Mouse (Mus musculus) heart, adult 2 months (tissue): ENCODE data around the gene Ldhc. TPM values are rescaled to one million over a fixed set of nuclear protein-coding genes. Genes with fewer than 3 reads are reported as not detected.

ENCODE experiments used
- DNase-seq, 2 experiments: peaks; one replicate each; pipeline ENCODE4 v3.0.0; 2021
- H3K27ac ChIP-seq: fragments of 200-600 bp; 2 replicates; pipeline ENCODE4 v1.8.1; 2022
- H3K27me3 ChIP-seq: fragments of 200-500 bp; 2 replicates; pipeline ENCODE4 v1.6.1; 2012; ENCODE audit warnings: mild to moderate bottlenecking, low read length, inconsistent platforms, mixed read lengths; ENCODE audit not compliant: control insufficient read depth, insufficient read depth
- H3K36me3 ChIP-seq: fragments of 200-500 bp; 2 replicates; pipeline ENCODE4 v1.6.1; 2012; ENCODE audit warnings: low read length, inconsistent platforms; ENCODE audit not compliant: control insufficient read depth, insufficient read depth
- H3K4me1 ChIP-seq: fragments of 200-500 bp; 2 replicates; pipeline ENCODE4 v1.6.1; 2011; ENCODE audit warnings: low read length; ENCODE audit not compliant: control insufficient read depth, insufficient read depth
- H3K4me3 ChIP-seq: fragments of 200-600 bp; 2 replicates; pipeline ENCODE4 v1.8.1; 2022
- H3K79me2 ChIP-seq: fragments of 200-500 bp; replicated peaks from 2 replicates; pipeline ENCODE4 v1.6.1; 2012; ENCODE audit warnings: mild to moderate bottlenecking, inconsistent platforms, low read length, moderate library complexity, mixed read lengths; ENCODE audit not compliant: control insufficient read depth, insufficient read depth
- H3K9ac ChIP-seq: fragments of 200-500 bp; 2 replicates; pipeline ENCODE4 v1.6.1; 2012; ENCODE audit warnings: low read depth, mild to moderate bottlenecking, control low read depth, inconsistent platforms, low read length, mixed read lengths
- CTCF ChIP-seq: fragments of 200-600 bp; IDR thresholded peaks from 2 replicates; pipeline ENCODE4 v1.8.1; 2022; ENCODE audit warnings: antibody characterized with exemption, mild to moderate bottlenecking, moderate library complexity
- EP300 ChIP-seq: fragments of 200-500 bp; IDR thresholded peaks from 2 replicates; pipeline ENCODE4 v1.6.1; 2011; ENCODE audit warnings: low read depth, low read length, control low read depth; ENCODE audit not compliant: insufficient read depth
- POLR2A ChIP-seq: fragments of 200-500 bp; IDR thresholded peaks from 2 replicates; pipeline ENCODE4 v1.6.1; 2011; ENCODE audit warnings: mild to moderate bottlenecking, low read depth, low read length, control low read depth; ENCODE audit not compliant: insufficient read depth
- WGBS: fragments of 180-500 bp; shearing (Covaris S2); methylation state at CpG from one replicate; pipeline ENCODE4 v1.1.7; 2018; 5-methylcytosine and 5-hydroxymethylcytosine counted together
- intact Hi-C: fragments of 180-260 bp; cut with DNase I; formaldehyde crosslinking; loops from one replicate; pipeline ENCODE4 v1.15.1; 2025
- polyA plus RNA-seq: library from polyadenylated mRNA; depleted of rRNA; stranded (reverse); fragments of >200 nt; gene quantifications from 2 replicates; pipeline ENCODE4 v1.2.3, GENCODE M21; 2012
- total RNA-seq, 2 experiments: library from RNA; stranded (reverse); gene quantifications; 2 replicates each; pipeline ENCODE4 v1.2.3; 2021

Ldhc gene
- total and polyA plus RNA-seq, 3 experiments: 1.1 TPM; not detected in 2

- under 1% methylated on average over 36 of the region's 36 CpGs for WGBS
- H3K9ac ChIP-seq: peak overlapping the region; percentile 95
- DNase-seq: peak in 1 of 2 experiments; percentile 66
- peak overlapping the region; percentile 99 for H3K27ac ChIP-seq
- no peaks in the 10 kb centered on the region for H3K27me3 ChIP-seq
- intact Hi-C loops: loop anchor here (2.0 to 5.0 kb wide), 4 partner anchors 17 to 166 kb away; partner anchors contain the start of genes Gtf2h1, Hps5 and Tsg101
- peaks cover 14% of the 10 kb centered on the region; the same call in 1 of the 2 replicates for H3K36me3 ChIP-seq
- H3K4me1 ChIP-seq: peaks cover 6% of the 10 kb centered on the region
- H3K4me3 ChIP-seq: peak overlapping the region; percentile 99
- TF ChIP-seq EP300: no peak
- no peak for TF ChIP-seq CTCF
- TF ChIP-seq POLR2A: no peak
- H3K79me2 ChIP-seq: no peaks in the 10 kb centered on the region
Measured at GRCm38 (mm10) chr7:46845978-46846485, 15.0 kb upstream of the Ldhc start.

GRCm38 (mm10) chr7:46846486-46847244 is 14.3 kb upstream of the Ldhc start:
- H3K79me2 ChIP-seq: no peaks in the 10 kb centered on the region
- under 1% methylated on average over 28 of the region's 28 CpGs for WGBS

GRCm38 (mm10) chr7:46849287-46849686 is 11.7 kb upstream of the Ldhc start:
- H3K9ac ChIP-seq: no peak overlapping the region
- intact Hi-C loops: loop anchor here (5.0 kb wide), 2 partner anchors 68 to 163 kb away; partner anchors contain the start of gene Tsg101
- no peaks in the 10 kb centered on the region for H3K27me3 ChIP-seq
- peaks cover 14% of the 10 kb centered on the region for H3K36me3 ChIP-seq
- no peaks in the 10 kb centered on the region for H3K79me2 ChIP-seq
- no peak for TF ChIP-seq CTCF
- no peak for TF ChIP-seq POLR2A
- no peak for TF ChIP-seq EP300
- no peak for DNase-seq
- H3K4me3 ChIP-seq: no peak overlapping the region
- H3K27ac ChIP-seq: no peak overlapping the region
- peaks cover 6% of the 10 kb centered on the region for H3K4me1 ChIP-seq
- 64% methylated on average over 5 of the region's 5 CpGs for WGBS

More at GRCm38 (mm10) chr7:46846486-46847244, 14.3 kb upstream of the Ldhc start:
- peak; percentile 68 to 79 for DNase-seq
- Histone ChIP-seq H3K4me3 (peak overlapping the region; percentile 99), H3K36me3 (peaks cover 14% of the 10 kb centered on the region; the same call in 1 of the 2 replicates), H3K27ac (peak overlapping the region; percentile 99), H3K4me1 (peaks cover 6% of the 10 kb centered on the region), H3K27me3 (no peaks in the 10 kb centered on the region), H3K9ac (peak overlapping the region; percentile 95)
- TF ChIP-seq CTCF (peak; percentile 50), EP300 (no peak), POLR2A (peak; percentile 35; the same call in 1 of the 2 replicates)
- intact Hi-C loops: loop anchor here (2.0 to 5.0 kb wide), 3 partner anchors 50 to 166 kb away; partner anchors contain the start of genes Gtf2h1, Hps5 and Tsg101

GRCm38 (mm10) chr7:46851026-46851425 is 10.0 kb upstream of the Ldhc start:
- TF ChIP-seq POLR2A (no peak), CTCF (peak; percentile 50), EP300 (no peak)

GRCm38 (mm10) chr7:46852666-46853065 is 8.3 kb upstream of the Ldhc start:
- WGBS: 76% methylated on average over 1 of the region's 1 CpGs
- intact Hi-C loops: loop anchor here (5.0 kb wide), 1 partner anchor 35 kb away; no protein-coding TSS in a partner anchor
- Histone ChIP-seq H3K9ac (no peak overlapping the region), H3K4me3 (no peak overlapping the region), H3K27me3 (no peaks in the 10 kb centered on the region), H3K4me1 (no peaks in the 10 kb centered on the region), H3K79me2 (no peaks in the 10 kb centered on the region), H3K27ac (no peak overlapping the region), H3K36me3 (peaks cover 10% of the 10 kb centered on the region)
- TF ChIP-seq CTCF (no peak), POLR2A (no peak), EP300 (no peak)
- DNase-seq: no peak

More at GRCm38 (mm10) chr7:46851026-46851425, 10.0 kb upstream of the Ldhc start:
- WGBS: 79% methylated on average over 7 of the region's 7 CpGs
- no peaks in the 10 kb centered on the region for H3K79me2 ChIP-seq
- intact Hi-C loops: loop anchor here (5.0 kb wide), 1 partner anchor 34 kb away; no protein-coding TSS in a partner anchor
- H3K4me3 ChIP-seq: no peak overlapping the region
- H3K27me3 ChIP-seq: no peaks in the 10 kb centered on the region
- DNase-seq: no peak
- H3K36me3 ChIP-seq: peaks cover 14% of the 10 kb centered on the region
- no peak overlapping the region for H3K9ac ChIP-seq
- no peak overlapping the region for H3K27ac ChIP-seq
- 0 out of 2 replicates have a peak, but pooled peaks cover 1% of the 10 kb centered on the region for H3K4me1 ChIP-seq
